Mouse (Mus musculus) cerebellum, adult 11 months (tissue): ENCODE results near the gene Olfr943.

Source experiments
- DNase-seq: peaks from one replicate; pipeline ENCODE4 v3.0.0; 2022

Gene Olfr943

GRCm38 (mm10) chr9:39166004-39166403 is at the start of gene Olfr943:
Gene Olfr943, plus strand, starts transcription at chr9:39166304.
- no peak for DNase-seq

GRCm38 (mm10) chr9:39127326-39127725 is 38.8 kb upstream of the Olfr943 start:
- no peak for DNase-seq

GRCm38 (mm10) chr9:39127831-39128230 is 38.3 kb upstream of the Olfr943 start, which contains the start of gene Olfr27:
Gene Olfr27, plus strand, starts transcription at chr9:39128131.
- no peak for DNase-seq

GRCm38 (mm10) chr9:39152401-39152800 is 13.7 kb upstream of the Olfr943 start:
- no peak for DNase-seq

GRCm38 (mm10) chr9:39201620-39202019 is 35.5 kb downstream of the Olfr943 start, which contains the start of gene Olfr944:
Gene Olfr944, plus strand, starts transcription at chr9:39201920.
- no peak for DNase-seq
